Mouse (Mus musculus) liver, postnatal 0 days (tissue): Measurements from ENCODE around the gene Pkn3.

ENCODE experiments used
- CTCF ChIP-seq: sonication (generic); IDR thresholded peaks from 2 replicates; pipeline ENCODE4 v1.5.1; 2016; ENCODE audit warnings: antibody characterized with exemption, low read depth
- EP300 ChIP-seq: IDR thresholded peaks from 2 replicates; pipeline ENCODE4 v1.6.1; 2016; ENCODE audit warnings: antibody characterized with exemption, low read depth, mild to moderate bottlenecking

- no peak for TF ChIP-seq CTCF
- no peak for TF ChIP-seq EP300
Observed at GRCm38 (mm10) chr2:30078760-30079159, 1.3 kb downstream of the Pkn3 start.
